Mouse (Mus musculus): ENCODE results near the gene Gm21119.
"Not testable (repeated sequence)": the region's sequence is repeated elsewhere in the genome, so short reads cannot be mapped to it uniquely, and the experiment has no call there.

Gene Gm21119

GRCm38 (mm10) chr8:20614619-20615018 lies at the start of gene Gm21119:
TSS of gene Gm21119 (plus strand) at chr8:20614919.
- DNase-seq (ENCODE audit: low read depth) = not testable (repeated sequence)

GRCm38 (mm10) chr8:20566753-20567152 lies 48.0 kb upstream of the Gm21119 start:
- not testable (repeated sequence) for DNase-seq (ENCODE audit: low read depth)

- not testable (repeated sequence) for DNase-seq (ENCODE audit: low read depth)
Measured at GRCm38 (mm10) chr8:20581081-20581480, 33.6 kb upstream of the Gm21119 start.

GRCm38 (mm10) chr8:20582772-20583171 lies 31.9 kb upstream of the Gm21119 start:
- DNase-seq (ENCODE audit: low read depth) = not testable (repeated sequence)

GRCm38 (mm10) chr8:20588268-20589177 lies 26.2 kb upstream of the Gm21119 start:
- DNase-seq (ENCODE audit: low read depth) = peak; percentile 0

GRCm38 (mm10) chr8:20589178-20589539 lies 25.6 kb upstream of the Gm21119 start:
- not testable (repeated sequence) for DNase-seq (ENCODE audit: low read depth)

- not testable (repeated sequence) for DNase-seq (ENCODE audit: low read depth)
Measured at GRCm38 (mm10) chr8:20590117-20590997, 24.4 kb upstream of the Gm21119 start.

- DNase-seq (ENCODE audit: low read depth) = not testable (repeated sequence)
Measured at GRCm38 (mm10) chr8:20591002-20591401, 23.7 kb upstream of the Gm21119 start.

GRCm38 (mm10) chr8:20592732-20593272 lies 21.9 kb upstream of the Gm21119 start:
- DNase-seq (ENCODE audit: low read depth) = not testable (repeated sequence)

GRCm38 (mm10) chr8:20593841-20594240 lies 20.9 kb upstream of the Gm21119 start:
- DNase-seq (ENCODE audit: low read depth) = not testable (repeated sequence)

- DNase-seq (ENCODE audit: low read depth) = not testable (repeated sequence)
Measured at GRCm38 (mm10) chr8:20596081-20596841, 18.5 kb upstream of the Gm21119 start.

GRCm38 (mm10) chr8:20596842-20597708 lies 17.6 kb upstream of the Gm21119 start:
- not testable (repeated sequence) for DNase-seq (ENCODE audit: low read depth)

- DNase-seq (ENCODE audit: low read depth) = not testable (repeated sequence)
Measured at GRCm38 (mm10) chr8:20598300-20599170, 16.2 kb upstream of the Gm21119 start.

- DNase-seq (ENCODE audit: low read depth) = not testable (repeated sequence)
Measured at GRCm38 (mm10) chr8:20599350-20599749, 15.4 kb upstream of the Gm21119 start.

- not testable (repeated sequence) for DNase-seq (ENCODE audit: low read depth)
Measured at GRCm38 (mm10) chr8:20610856-20611255, 3.9 kb upstream of the Gm21119 start.

GRCm38 (mm10) chr8:20612721-20613120 lies 2.0 kb upstream of the Gm21119 start:
- DNase-seq (ENCODE audit: low read depth) = not testable (repeated sequence)

GRCm38 (mm10) chr8:20630766-20631165 lies 16.0 kb downstream of the Gm21119 start:
- DNase-seq (ENCODE audit: low read depth) = not testable (repeated sequence)

- DNase-seq (ENCODE audit: low read depth) = not testable (repeated sequence)
Measured at GRCm38 (mm10) chr8:20637931-20638330, 23.2 kb downstream of the Gm21119 start.

GRCm38 (mm10) chr8:20643536-20643935 lies 28.8 kb downstream of the Gm21119 start:
- not testable (repeated sequence) for DNase-seq (ENCODE audit: low read depth)

Data from fibroblast of lung, adult 2 months (primary cell).